Mouse (Mus musculus) kidney, embryonic 16.5 days (tissue): Measurements from ENCODE around the gene Cyp26a1. TPM values are rescaled to one million over a fixed set of nuclear protein-coding genes. Genes with fewer than 3 reads are reported as not detected.

Experiments
- ATAC-seq: fragments of 200-750 bp; cut with Nextera tagmentation; 2 replicates; pipeline ENCODE4 v1.8.0; 2017; ENCODE audit warnings: moderate TSS enrichment; ENCODE audit not compliant: low FRiP score, low TSS enrichment
- H3K27ac ChIP-seq: fragments of 300-500 bp; sonication (generic); 2 replicates; pipeline ENCODE4 v1.5.1; 2014; ENCODE audit warnings: low read length
- H3K27me3 ChIP-seq: fragments of 300-500 bp; sonication (generic); 2 replicates; pipeline ENCODE4 v1.6.1; 2014; ENCODE audit warnings: low read length, control low read depth, mixed read lengths; ENCODE audit not compliant: insufficient read depth
- H3K36me3 ChIP-seq: fragments of 300-500 bp; sonication (generic); 2 replicates; pipeline ENCODE4 v1.6.1; 2014; ENCODE audit warnings: low read length, control low read depth, mixed read lengths; ENCODE audit not compliant: insufficient read depth
- H3K4me1 ChIP-seq: fragments of 300-500 bp; sonication (generic); 2 replicates; pipeline ENCODE4 v1.6.1; 2014; ENCODE audit warnings: low read length, control low read depth, mixed read lengths; ENCODE audit not compliant: insufficient read depth
- H3K4me2 ChIP-seq: fragments of 300-500 bp; sonication (generic); replicated peaks from 2 replicates; pipeline ENCODE4 v1.6.1; 2014; ENCODE audit warnings: low read depth, low read length
- H3K4me3 ChIP-seq: fragments of 300-500 bp; sonication (generic); 2 replicates; pipeline ENCODE4 v1.5.1; 2014; ENCODE audit warnings: mild to moderate bottlenecking, low read length
- H3K9ac ChIP-seq: fragments of 300-500 bp; sonication (generic); replicated peaks from 2 replicates; pipeline ENCODE4 v1.6.1; 2014; ENCODE audit warnings: low read length
- H3K9me3 ChIP-seq: fragments of 300-500 bp; sonication (generic); 2 replicates; pipeline ENCODE4 v1.6.1; 2016; ENCODE audit warnings: low read length, control low read depth
- WGBS: fragments of 180-500 bp; shearing (Covaris S2); extraction: QIAGEN DNeasy Blood & Tissue Kit; methylation state at CpG from one replicate; pipeline ENCODE4 v1.1.7; 2014; 5-methylcytosine and 5-hydroxymethylcytosine counted together
- polyA plus RNA-seq: library from polyadenylated mRNA; unstranded; fragments of >200 nt; fragmentation: Nextera tagmentation; extraction: Ambion mirVana; gene quantifications from 2 replicates; pipeline ENCODE4 v1.2.1, GENCODE M21; 2015

Gene Cyp26a1
- polyA plus RNA-seq, 1 experiment from 2014 or later: 3.1 TPM

DNA sequence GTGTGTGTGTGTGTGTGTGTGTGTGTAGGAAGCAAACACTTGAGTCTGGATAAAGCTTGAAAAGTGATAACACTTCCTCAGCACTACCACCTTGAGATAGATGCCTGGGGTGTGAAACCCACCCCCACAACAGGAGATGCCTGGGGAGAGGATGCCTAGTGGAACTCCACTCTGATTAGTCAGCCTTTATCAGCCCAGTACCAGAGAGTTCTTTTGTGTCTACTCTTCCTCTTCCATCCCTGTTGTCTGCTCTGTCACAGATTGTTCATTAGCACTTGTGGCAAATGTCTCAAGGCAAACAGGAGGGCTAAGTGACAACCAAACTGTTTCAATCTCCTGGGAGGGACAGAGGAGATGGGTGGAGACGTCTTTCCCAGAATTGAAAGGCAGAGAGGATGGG, 21.6 kb downstream of the Cyp26a1 start:
- ATAC-seq: no peak
- whole genome bisulfite sequencing: 29% methylated on average over 1 of the region's 1 CpGs
- Histone ChIP-seq H3K4me2 (no peak overlapping the region), H3K9ac (no peak overlapping the region), H3K4me1 (no peaks in the 10 kb centered on the region), H3K4me3 (no peak overlapping the region), H3K36me3 (no peaks in the 10 kb centered on the region), H3K27ac (no peak overlapping the region), H3K27me3 (no peaks in the 10 kb centered on the region), H3K9me3 (no peaks in the 10 kb centered on the region)

GRCm38 (mm10) chr19:37724591-37724990, 27.0 kb downstream of the Cyp26a1 start:
- H3K4me1 ChIP-seq: no peaks in the 10 kb centered on the region
- no peaks in the 10 kb centered on the region for H3K9me3 ChIP-seq
- H3K36me3 ChIP-seq: no peaks in the 10 kb centered on the region
- no peak for ATAC-seq
- H3K4me3 ChIP-seq: no peak overlapping the region
- H3K4me2 ChIP-seq: no peak overlapping the region
- H3K27me3 ChIP-seq: no peaks in the 10 kb centered on the region
- H3K27ac ChIP-seq: no peak overlapping the region
- WGBS: 98% methylated on average over 5 of the region's 5 CpGs
- no peak overlapping the region for H3K9ac ChIP-seq

GRCm38 (mm10) chr19:37726585-37726984, 29.0 kb downstream of the Cyp26a1 start:
- Histone ChIP-seq H3K9ac (no peak overlapping the region), H3K9me3 (no peaks in the 10 kb centered on the region), H3K36me3 (no peaks in the 10 kb centered on the region), H3K4me2 (no peak overlapping the region), H3K27ac (no peak overlapping the region), H3K4me3 (no peak overlapping the region), H3K27me3 (no peaks in the 10 kb centered on the region), H3K4me1 (no peaks in the 10 kb centered on the region)
- 90% methylated on average over 7 of the region's 7 CpGs for WGBS
- ATAC-seq: no peak

DNA sequence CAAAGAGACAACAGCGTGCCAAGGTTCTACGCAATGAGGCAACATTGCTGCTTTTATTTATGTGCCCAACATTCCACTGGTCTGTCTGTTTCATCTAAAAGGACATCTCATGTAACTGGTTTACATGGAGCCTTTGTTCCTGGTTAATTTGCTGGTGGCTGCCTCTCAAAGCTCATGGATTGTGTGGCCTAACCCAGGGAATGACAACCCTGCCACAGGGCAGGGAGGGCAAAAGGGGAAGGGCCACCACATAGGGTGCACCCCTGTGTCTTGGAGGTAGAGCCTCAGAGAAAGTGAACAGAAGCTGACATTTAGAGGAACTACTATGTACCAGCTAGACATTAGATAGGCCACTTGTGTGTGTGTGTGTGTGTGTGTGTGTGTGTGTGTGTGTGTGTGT, 29.8 kb downstream of the Cyp26a1 start:
- no peak overlapping the region for H3K9ac ChIP-seq
- no peak for ATAC-seq
- WGBS: 98% methylated on average over 2 of the region's 2 CpGs
- H3K27ac ChIP-seq: no peak overlapping the region
- H3K27me3 ChIP-seq: no peaks in the 10 kb centered on the region
- no peaks in the 10 kb centered on the region for H3K36me3 ChIP-seq
- H3K4me2 ChIP-seq: no peak overlapping the region
- no peaks in the 10 kb centered on the region for H3K9me3 ChIP-seq
- H3K4me3 ChIP-seq: no peak overlapping the region
- H3K4me1 ChIP-seq: no peaks in the 10 kb centered on the region

- H3K36me3 ChIP-seq: no peaks in the 10 kb centered on the region
- H3K27ac ChIP-seq: no peak overlapping the region
- no peak overlapping the region for H3K4me2 ChIP-seq
- no peak overlapping the region for H3K4me3 ChIP-seq
- WGBS: 86% methylated on average over 8 of the region's 8 CpGs
- no peak for ATAC-seq
- H3K9ac ChIP-seq: no peak overlapping the region
- peaks cover 6% of the 10 kb centered on the region for H3K4me1 ChIP-seq
- no peaks in the 10 kb centered on the region for H3K9me3 ChIP-seq
- H3K27me3 ChIP-seq: no peaks in the 10 kb centered on the region
Measured at GRCm38 (mm10) chr19:37735426-37735825, 37.8 kb downstream of the Cyp26a1 start.

DNA sequence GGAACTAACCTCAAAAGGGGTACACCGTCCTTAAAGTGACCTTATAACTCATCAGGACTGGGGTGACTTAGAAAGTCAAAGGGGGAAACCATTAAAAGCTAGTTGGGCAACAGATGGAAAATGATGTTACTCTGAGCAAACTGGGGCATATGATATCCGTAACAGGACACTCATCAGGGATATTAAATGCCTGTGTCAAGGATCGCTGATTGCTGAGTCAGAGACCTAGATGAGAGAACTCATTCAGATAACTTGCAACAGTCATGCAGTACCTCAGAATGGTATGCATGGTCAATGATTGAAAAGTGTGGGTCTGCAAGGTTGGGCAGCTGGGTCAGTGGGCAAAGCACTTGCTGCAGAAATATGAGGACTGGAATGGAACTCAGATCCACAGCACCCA, 41.0 kb downstream of the Cyp26a1 start:
- H3K4me1 ChIP-seq: peaks cover 8% of the 10 kb centered on the region
- H3K4me2 ChIP-seq: no peak overlapping the region
- H3K27ac ChIP-seq: no peak overlapping the region
- no peak overlapping the region for H3K4me3 ChIP-seq
- no peak for ATAC-seq
- no peaks in the 10 kb centered on the region for H3K36me3 ChIP-seq
- WGBS: 70% methylated on average over 3 of the region's 3 CpGs
- H3K27me3 ChIP-seq: no peaks in the 10 kb centered on the region
- H3K9me3 ChIP-seq: no peaks in the 10 kb centered on the region
- no peak overlapping the region for H3K9ac ChIP-seq

GRCm38 (mm10) chr19:37740043-37740442, 42.4 kb downstream of the Cyp26a1 start:
- ATAC-seq: no peak
- no peak overlapping the region for H3K4me3 ChIP-seq
- peaks cover 8% of the 10 kb centered on the region for H3K4me1 ChIP-seq
- WGBS: 27% methylated on average over 7 of the region's 7 CpGs
- no peaks in the 10 kb centered on the region for H3K36me3 ChIP-seq
- H3K9me3 ChIP-seq: no peaks in the 10 kb centered on the region
- H3K27me3 ChIP-seq: no peaks in the 10 kb centered on the region
- H3K9ac ChIP-seq: no peak overlapping the region
- no peak overlapping the region for H3K27ac ChIP-seq
- H3K4me2 ChIP-seq: no peak overlapping the region

Other genes with a start within 250 kb of the Cyp26a1 start
- gene Exoc6, start 147.4 kb upstream of the Cyp26a1 start, polyA plus RNA-seq: 25.3 and 26.9 TPM in 2 replicates
- 0.11 and 0.13 TPM in 2 replicates for gene Cyp26c1, start 12.2 kb upstream of the Cyp26a1 start, polyA plus RNA-seq